Mouse (Mus musculus): ENCODE data around the gene Tmem132a. TPM values are rescaled to one million over a fixed set of nuclear protein-coding genes. Genes with fewer than 3 reads are reported as not detected.
A peak's percentile ranks its signal among the peaks of the same experiment; 100 is the strongest.

Gene Tmem132a
- polyA plus RNA-seq, 1 experiment, result 11.0 TPM

DNA sequence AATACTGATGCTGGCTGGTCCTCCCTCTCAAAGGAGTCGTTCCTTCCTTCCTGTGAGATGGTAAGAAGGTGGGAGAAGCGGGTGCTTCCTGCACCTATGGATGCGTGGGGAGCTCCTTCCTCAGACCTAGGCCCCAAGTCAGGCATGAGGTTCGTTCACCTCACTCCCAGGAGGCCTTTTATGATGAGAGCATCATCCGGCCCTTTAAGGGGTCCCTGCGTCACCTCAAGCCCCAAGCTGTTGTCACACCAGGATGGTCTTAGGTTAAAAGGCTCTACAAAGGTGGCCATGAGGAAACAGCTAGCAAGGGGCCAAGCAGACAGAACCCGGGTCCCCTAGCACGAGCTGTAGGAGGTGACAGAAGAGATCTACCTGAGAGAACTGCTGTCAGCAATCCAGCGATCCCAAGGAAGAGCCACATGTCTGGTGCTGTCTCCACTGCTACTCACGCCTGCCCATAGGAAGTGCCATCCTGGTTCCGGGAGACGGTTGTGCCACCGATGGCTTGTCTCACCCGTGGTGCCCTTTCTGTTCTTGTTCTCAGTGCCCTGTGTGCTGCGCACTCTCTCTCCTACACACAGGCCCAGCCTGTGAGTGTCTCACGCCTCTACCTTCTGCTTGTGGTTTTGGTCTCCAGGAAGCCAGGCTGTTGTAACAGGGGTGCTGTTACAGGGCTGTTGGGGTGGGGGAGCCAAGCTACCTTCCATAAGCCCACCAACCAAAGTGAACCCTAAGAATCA is 40.1 kb downstream of the Tmem132a start, which contains the start of gene Cd6:
Gene Cd6 (minus strand): TSS at position 623 of the 740 bp plus-strand sequence.
- Histone ChIP-seq H3K4me1 (replicated peaks; ENCODE audit: control insufficient read depth, insufficient read depth, low read length) (peaks cover 35% of the 10 kb centered on the region), H3K27me3 (ENCODE audit: control insufficient read depth, insufficient read depth, low read length) (no peaks in the 10 kb centered on the region), H3K4me3 (ENCODE audit: control insufficient read depth, insufficient read depth, low read length) (peak within 1 kb of the TSS; percentile 74), H3K36me3 (ENCODE audit: control insufficient read depth, insufficient read depth, low read length) (no peaks in the 10 kb centered on the region), H3K27ac (ENCODE audit: control insufficient read depth, insufficient read depth, low read length) (peak within 1 kb of the TSS; percentile 92)
- peak; percentile 76 for DNase-seq
- peak; percentile 90 for TF ChIP-seq POLR2A (IDR thresholded peaks at IDR 0.05; ENCODE audit: control insufficient read depth, extremely low read depth, insufficient read depth, low read length, poor library complexity)
- 0 out of 2 replicates have a peak, but pooled peaks have one; percentile 22 for TF ChIP-seq CTCF (IDR thresholded peaks at IDR 0.05; ENCODE audit: borderline replicate concordance, control insufficient read depth, extremely low read depth, insufficient read depth, low read length, poor library complexity)
- WGBS, result 24% methylated on average over 16 of the region's 16 CpGs

- DNase-seq, result peak; percentile 47
- Histone ChIP-seq H3K27me3 (ENCODE audit: control insufficient read depth, insufficient read depth, low read length) (no peaks in the 10 kb centered on the region), H3K4me1 (replicated peaks; ENCODE audit: control insufficient read depth, insufficient read depth, low read length) (peaks cover 42% of the 10 kb centered on the region), H3K4me3 (ENCODE audit: control insufficient read depth, insufficient read depth, low read length) (peak overlapping the region; percentile 74), H3K36me3 (ENCODE audit: control insufficient read depth, insufficient read depth, low read length) (peaks cover 4% of the 10 kb centered on the region; the same call in 1 of the 2 replicates), H3K27ac (ENCODE audit: control insufficient read depth, insufficient read depth, low read length) (peak overlapping the region; percentile 92)
- 45% methylated on average over 5 of the region's 5 CpGs for WGBS
- TF ChIP-seq POLR2A (IDR thresholded peaks at IDR 0.05; ENCODE audit: control insufficient read depth, extremely low read depth, insufficient read depth, low read length, poor library complexity) (peak; percentile 46; the same call in 1 of the 2 replicates), CTCF (IDR thresholded peaks at IDR 0.05; ENCODE audit: borderline replicate concordance, control insufficient read depth, extremely low read depth, insufficient read depth, low read length, poor library complexity) (no peak)
Observed at GRCm38 (mm10) chr19:10828321-10828720, 41.4 kb downstream of the Tmem132a start.

- no peak for DNase-seq
- WGBS, result 88% methylated on average over 7 of the region's 7 CpGs
- peaks cover 19% of the 10 kb centered on the region for H3K36me3 ChIP-seq (ENCODE audit: control insufficient read depth, insufficient read depth, low read length)
- TF ChIP-seq POLR2A (IDR thresholded peaks at IDR 0.05; ENCODE audit: control insufficient read depth, extremely low read depth, insufficient read depth, low read length, poor library complexity) (no peak), CTCF (IDR thresholded peaks at IDR 0.05; ENCODE audit: borderline replicate concordance, control insufficient read depth, extremely low read depth, insufficient read depth, low read length, poor library complexity) (no peak)
- H3K4me3 ChIP-seq (ENCODE audit: control insufficient read depth, insufficient read depth, low read length), result no peak overlapping the region
- H3K4me1 ChIP-seq (replicated peaks; ENCODE audit: control insufficient read depth, insufficient read depth, low read length), result peaks cover 51% of the 10 kb centered on the region
- H3K27ac ChIP-seq (ENCODE audit: control insufficient read depth, insufficient read depth, low read length), result no peak overlapping the region
- H3K27me3 ChIP-seq (ENCODE audit: control insufficient read depth, insufficient read depth, low read length), result no peaks in the 10 kb centered on the region
Observed at GRCm38 (mm10) chr19:10824061-10824460, 45.7 kb downstream of the Tmem132a start.

DNA sequence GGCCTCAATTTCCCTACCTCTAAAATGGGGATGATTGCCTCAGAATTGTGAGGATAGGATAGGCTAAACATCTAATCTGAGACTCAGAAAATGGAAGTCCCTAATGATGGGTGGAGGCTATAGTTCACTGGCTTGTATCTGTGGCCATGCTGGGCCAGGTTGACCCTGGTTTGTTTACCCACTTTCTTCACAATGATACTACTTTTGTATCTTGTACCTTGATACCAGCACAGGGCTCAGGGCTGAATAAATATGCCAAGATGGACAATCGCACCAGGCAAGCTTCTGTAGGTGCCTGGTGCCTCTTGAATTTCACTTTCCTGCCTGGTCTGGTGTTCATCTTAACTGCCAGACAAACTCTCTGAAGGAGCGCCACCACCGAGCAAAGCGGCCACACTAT is 47.2 kb downstream of the Tmem132a start:
- Histone ChIP-seq H3K36me3 (ENCODE audit: control insufficient read depth, insufficient read depth, low read length) (peaks cover 23% of the 10 kb centered on the region), H3K4me3 (ENCODE audit: control insufficient read depth, insufficient read depth, low read length) (no peak overlapping the region), H3K4me1 (replicated peaks; ENCODE audit: control insufficient read depth, insufficient read depth, low read length) (peaks cover 46% of the 10 kb centered on the region), H3K27ac (ENCODE audit: control insufficient read depth, insufficient read depth, low read length) (no peak overlapping the region), H3K27me3 (ENCODE audit: control insufficient read depth, insufficient read depth, low read length) (no peaks in the 10 kb centered on the region)
- TF ChIP-seq CTCF (IDR thresholded peaks at IDR 0.05; ENCODE audit: borderline replicate concordance, control insufficient read depth, extremely low read depth, insufficient read depth, low read length, poor library complexity) (no peak), POLR2A (IDR thresholded peaks at IDR 0.05; ENCODE audit: control insufficient read depth, extremely low read depth, insufficient read depth, low read length, poor library complexity) (no peak)
- 96% methylated on average over 4 of the region's 4 CpGs for WGBS
- DNase-seq, result no peak

DNA sequence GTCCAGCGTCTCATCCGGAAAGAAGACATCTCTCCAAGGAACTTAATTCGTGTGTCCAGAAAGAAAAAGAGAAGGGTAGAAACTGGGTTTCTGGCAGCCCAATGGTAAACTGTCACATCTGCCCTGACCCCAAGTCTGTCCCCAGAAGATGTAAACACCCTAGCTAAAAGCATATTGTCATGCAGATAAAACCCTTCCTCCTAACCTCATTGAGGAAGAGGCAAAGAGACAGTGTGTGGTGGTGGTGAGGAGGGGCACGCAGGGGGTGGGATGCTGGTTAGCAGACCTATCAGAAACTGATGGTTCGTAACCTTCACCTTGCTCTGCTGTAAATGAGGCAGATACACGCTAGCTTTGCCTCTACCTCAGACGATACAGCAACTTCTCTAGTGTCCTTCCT is 48.4 kb downstream of the Tmem132a start:
- DNase-seq, result no peak
- H3K27ac ChIP-seq (ENCODE audit: control insufficient read depth, insufficient read depth, low read length), result no peak overlapping the region
- H3K27me3 ChIP-seq (ENCODE audit: control insufficient read depth, insufficient read depth, low read length), result no peaks in the 10 kb centered on the region

DNA sequence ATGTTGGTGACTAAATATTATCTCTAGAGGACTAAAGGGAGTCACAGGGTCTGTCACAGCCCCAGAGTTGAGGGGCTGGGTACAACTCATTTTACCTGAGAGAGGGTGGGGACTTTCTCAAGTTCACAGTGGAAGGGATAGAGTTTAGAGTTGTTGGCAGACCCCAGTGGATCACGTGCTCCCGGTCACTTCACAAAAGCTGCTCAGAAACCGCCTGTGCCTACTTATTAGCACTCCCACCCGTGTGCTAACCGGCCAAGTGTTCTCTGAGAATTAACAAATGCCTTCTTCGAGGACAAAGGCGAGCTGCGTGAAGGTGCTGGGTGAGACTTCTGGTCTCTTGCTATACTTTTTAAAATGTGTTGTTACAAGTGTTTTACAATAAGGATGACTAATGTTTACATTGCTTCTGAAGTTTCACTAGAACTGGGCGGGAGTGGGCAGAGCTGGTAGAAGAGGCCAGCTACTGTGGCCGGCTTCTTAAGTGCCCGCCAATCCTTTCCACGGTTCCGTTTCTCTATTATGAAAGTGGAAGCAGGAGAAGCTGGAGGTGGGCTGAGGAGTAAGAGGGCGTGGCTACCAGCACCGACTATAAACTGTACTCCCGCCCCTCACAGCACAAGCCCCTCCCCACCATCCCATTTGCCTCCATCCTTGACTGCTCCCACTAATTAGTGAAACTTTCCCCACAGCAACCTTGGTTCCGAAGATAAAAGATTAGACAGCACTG is 51.4 kb downstream of the Tmem132a start:
- no peak for DNase-seq
- no peak for TF ChIP-seq POLR2A (IDR thresholded peaks at IDR 0.05; ENCODE audit: control insufficient read depth, extremely low read depth, insufficient read depth, low read length, poor library complexity)
- TF ChIP-seq CTCF (IDR thresholded peaks at IDR 0.05; ENCODE audit: borderline replicate concordance, control insufficient read depth, extremely low read depth, insufficient read depth, low read length, poor library complexity), result no peak
- WGBS, result 68% methylated on average over 17 of the region's 17 CpGs
- Histone ChIP-seq H3K4me3 (ENCODE audit: control insufficient read depth, insufficient read depth, low read length) (no peak overlapping the region), H3K27ac (ENCODE audit: control insufficient read depth, insufficient read depth, low read length) (no peak overlapping the region), H3K36me3 (ENCODE audit: control insufficient read depth, insufficient read depth, low read length) (peaks cover 34% of the 10 kb centered on the region), H3K4me1 (replicated peaks; ENCODE audit: control insufficient read depth, insufficient read depth, low read length) (peaks cover 34% of the 10 kb centered on the region), H3K27me3 (ENCODE audit: control insufficient read depth, insufficient read depth, low read length) (no peaks in the 10 kb centered on the region)

More for the DNA sequence above, 48.4 kb downstream of the Tmem132a start:
- peaks cover 23% of the 10 kb centered on the region for H3K36me3 ChIP-seq (ENCODE audit: control insufficient read depth, insufficient read depth, low read length)
- WGBS, result 59% methylated on average over 7 of the region's 7 CpGs
- TF ChIP-seq CTCF (IDR thresholded peaks at IDR 0.05; ENCODE audit: borderline replicate concordance, control insufficient read depth, extremely low read depth, insufficient read depth, low read length, poor library complexity) (no peak), POLR2A (IDR thresholded peaks at IDR 0.05; ENCODE audit: control insufficient read depth, extremely low read depth, insufficient read depth, low read length, poor library complexity) (no peak)
- H3K4me3 ChIP-seq (ENCODE audit: control insufficient read depth, insufficient read depth, low read length), result no peak overlapping the region
- peaks cover 45% of the 10 kb centered on the region for H3K4me1 ChIP-seq (replicated peaks; ENCODE audit: control insufficient read depth, insufficient read depth, low read length)
